Mouse (Mus musculus) cerebellum, adult 18-20 months (tissue): Measurements from ENCODE around the gene Chordc1.
"Not testable (repeated sequence)": the region's sequence is repeated elsewhere in the genome, so short reads cannot be mapped to it uniquely, and the experiment has no call there.

Experiments
- DNase-seq, 2 experiments: peaks; one replicate each; pipeline ENCODE4 v3.0.0; 2021

Chordc1 gene

DNA sequence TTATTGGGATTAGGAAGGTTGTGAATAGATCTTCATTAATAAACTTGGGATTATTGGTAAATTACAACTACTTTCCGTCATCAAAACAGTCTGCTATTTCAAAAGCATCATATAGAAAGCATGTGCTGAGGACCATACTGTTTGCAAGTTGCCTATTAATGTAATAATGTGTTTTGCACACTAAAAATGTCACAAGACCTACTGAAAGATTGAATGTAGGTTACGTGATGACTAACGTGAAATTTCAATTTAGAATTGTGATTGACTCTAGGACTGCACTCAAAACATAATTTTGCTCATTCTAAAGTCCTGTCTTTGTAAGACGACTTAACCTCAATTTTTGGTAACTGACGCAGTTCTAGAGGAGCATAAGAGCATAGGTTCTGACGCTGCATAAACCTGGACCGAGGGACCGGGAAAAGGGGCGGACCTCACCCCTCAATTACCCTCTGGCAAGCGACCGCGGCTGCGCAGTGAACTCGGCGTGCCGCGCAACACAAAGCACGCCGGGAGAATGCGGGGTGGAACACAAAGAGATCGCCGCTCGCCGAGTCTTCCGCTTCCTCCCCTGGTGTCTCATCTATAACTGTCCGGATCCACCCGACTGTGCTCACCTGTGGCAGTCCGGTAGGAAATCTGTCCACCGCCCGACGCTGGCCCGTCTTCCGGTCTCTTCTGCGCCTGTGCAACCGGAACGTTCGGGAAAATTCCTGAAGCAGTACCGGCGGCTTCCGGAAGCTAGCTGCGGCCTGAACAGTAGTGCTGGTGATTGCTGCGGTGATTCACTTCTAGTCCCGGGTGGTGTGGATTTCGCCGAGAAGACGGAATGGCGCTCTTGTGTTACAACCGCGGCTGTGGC lies at the start of gene Chordc1:
Gene Chordc1, plus strand, starts transcription at position 555 of the 859 bp plus-strand sequence.
- DNase-seq: peak; percentile 92 to 96

DNA sequence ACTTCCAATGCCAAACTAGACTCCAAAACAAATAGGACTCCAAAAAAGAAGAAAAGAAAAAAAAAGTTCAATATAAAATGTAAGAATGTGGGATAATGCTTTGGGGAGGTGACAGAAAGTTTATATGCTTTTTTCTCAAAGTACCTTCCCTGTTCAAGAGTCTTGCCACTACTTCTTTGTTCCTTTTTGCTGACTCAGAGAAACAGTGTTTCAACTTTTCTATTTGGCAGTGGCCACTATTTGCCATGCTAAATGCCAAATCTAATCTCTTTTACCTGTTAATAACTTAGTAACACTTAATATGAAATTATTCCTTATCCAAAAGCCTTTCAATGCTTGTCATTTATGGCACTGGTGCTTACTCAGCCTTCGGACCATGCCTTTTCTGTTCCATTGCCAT lies 16.0 kb upstream of the Chordc1 start:
- no peak for DNase-seq

- no peak for DNase-seq
These were observed 15.1 kb upstream of the Chordc1 start for GRCm38 (mm10) chr9:18276844-18277243.

DNA sequence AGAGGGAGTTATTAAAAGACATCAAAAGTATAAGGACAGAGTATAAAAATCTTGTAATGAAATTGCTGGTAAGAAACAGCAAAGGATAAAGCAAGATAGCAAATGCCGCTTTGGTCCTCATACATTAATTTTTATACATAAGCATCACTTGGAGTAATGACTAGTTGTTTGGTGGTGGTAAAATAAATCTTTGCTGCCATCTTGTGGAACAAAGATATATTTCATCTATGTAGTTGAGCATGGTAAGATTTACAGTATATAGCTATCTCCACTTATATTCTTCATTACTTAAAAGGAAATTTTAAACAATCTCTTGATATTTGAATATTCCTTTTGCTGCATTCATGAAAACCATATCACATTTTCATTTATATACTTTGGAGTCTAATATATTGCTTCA lies 14.4 kb upstream of the Chordc1 start:
- no peak for DNase-seq

DNA sequence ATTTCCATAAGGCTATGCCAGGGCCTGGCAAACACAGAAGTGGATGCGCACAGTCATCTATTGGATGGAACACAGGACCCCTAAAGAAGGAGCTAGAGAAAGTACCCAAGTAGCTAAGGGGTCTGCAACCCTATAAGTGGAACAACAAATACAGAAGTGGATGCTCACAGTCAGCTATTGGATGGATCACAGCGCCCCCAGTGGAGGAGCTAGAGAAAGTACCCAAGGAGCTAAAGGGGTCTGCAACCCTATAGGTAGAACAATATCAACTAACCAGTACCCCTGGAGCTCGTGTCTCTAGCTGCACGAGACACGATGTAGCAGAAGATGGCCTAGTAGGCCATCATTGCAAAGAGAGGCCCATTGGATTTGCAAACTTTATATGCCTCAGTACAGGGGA lies 13.2 kb upstream of the Chordc1 start:
- DNase-seq: not testable (repeated sequence)

DNA sequence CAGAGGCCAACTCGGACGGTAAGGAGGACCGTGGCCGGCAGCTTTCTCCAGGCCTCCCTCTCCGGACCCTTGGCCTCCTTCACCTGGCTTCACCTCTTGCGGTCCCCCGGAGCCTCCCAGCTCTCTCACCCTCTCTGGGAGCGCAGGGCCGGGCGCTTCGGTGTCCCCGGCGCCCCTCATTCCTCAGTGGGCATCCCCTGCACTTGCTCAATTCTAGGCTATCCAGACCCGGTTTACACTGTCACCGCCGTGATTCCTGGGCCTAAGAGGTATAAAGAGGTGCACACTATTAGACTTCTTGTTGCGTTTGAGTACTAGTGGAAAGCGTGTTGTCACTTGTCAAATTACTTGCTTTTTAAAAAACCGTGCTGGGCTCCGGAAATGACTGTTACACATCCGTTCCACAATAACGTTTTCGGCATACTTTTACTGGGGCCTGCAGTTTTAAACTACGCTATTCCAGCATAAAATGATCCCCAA lies 558 bp downstream of the Chordc1 start:
- no peak for DNase-seq

- DNase-seq: no peak
These were observed 1.3 kb downstream of the Chordc1 start for GRCm38 (mm10) chr9:18293026-18293781.

DNA sequence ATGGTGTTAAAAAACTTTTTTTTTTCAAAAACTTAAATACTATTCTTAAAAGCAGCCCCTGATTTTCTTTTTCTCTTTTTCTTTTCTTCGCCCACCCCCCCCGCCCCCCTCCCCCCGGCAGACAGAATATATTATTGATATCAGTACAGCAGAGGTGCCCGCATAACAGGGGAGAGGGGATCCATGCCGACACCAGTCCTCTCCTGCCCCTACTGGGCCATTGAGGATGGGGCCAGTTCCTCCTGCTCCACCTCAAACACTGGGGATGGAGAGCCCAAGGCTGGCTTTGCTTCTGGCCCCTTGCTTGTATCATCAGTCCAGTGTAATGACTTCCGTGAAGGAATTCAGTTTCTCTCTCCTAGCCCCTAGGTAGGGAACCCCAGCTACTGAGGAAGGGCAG lies 6.4 kb downstream of the Chordc1 start:
- no peak for DNase-seq

GRCm38 (mm10) chr9:18319990-18320389 lies 28.1 kb downstream of the Chordc1 start:
- DNase-seq: no peak
